Mouse (Mus musculus) cerebellum, adult 2 months (tissue): ENCODE data around the gene Rnf5. TPM values are rescaled to one million over a fixed set of nuclear protein-coding genes. Genes with fewer than 3 reads are reported as not detected.
A peak's percentile ranks its signal among the peaks of the same experiment; 100 is the strongest.

Experiments used
- DNase-seq, 2 experiments: peaks; one replicate each; pipeline ENCODE4 v3.0.0; 2021
- H3K27ac ChIP-seq: fragments of 200-500 bp; 2 replicates; pipeline ENCODE4 v1.5.1; 2012; ENCODE audit warnings: low read length, control low read depth, inconsistent platforms; ENCODE audit not compliant: insufficient read depth
- H3K27me3 ChIP-seq: fragments of 200-500 bp; 2 replicates; pipeline ENCODE4 v1.6.1; 2012; ENCODE audit warnings: inconsistent platforms, mild to moderate bottlenecking, low read length, moderate library complexity; ENCODE audit not compliant: control insufficient read depth, insufficient read depth
- H3K4me1 ChIP-seq: fragments of 200-500 bp; 2 replicates; pipeline ENCODE4 v1.6.1; 2011; ENCODE audit warnings: low read length; ENCODE audit not compliant: control insufficient read depth, insufficient read depth
- H3K4me3 ChIP-seq: fragments of 200-500 bp; replicated peaks from 2 replicates; pipeline ENCODE3; 2011; ENCODE audit warnings: mild to moderate bottlenecking, low read depth, low read length, control low read depth; ENCODE audit not compliant: insufficient read depth
- CTCF ChIP-seq: fragments of 200-500 bp; IDR thresholded peaks from 2 replicates; pipeline ENCODE4 v1.5.1; 2011; ENCODE audit warnings: low read depth, mild to moderate bottlenecking, control low read depth, low read length, moderate library complexity, borderline replicate concordance; ENCODE audit not compliant: insufficient read depth
- POLR2A ChIP-seq: fragments of 200-500 bp; IDR thresholded peaks from 2 replicates; pipeline ENCODE4 v1.6.1; 2011; ENCODE audit warnings: low read length, control low read depth, borderline replicate concordance; ENCODE audit not compliant: insufficient read depth
- WGBS: fragments of 180-500 bp; shearing (Covaris S2); methylation state at CpG from one replicate; pipeline ENCODE4 v1.1.7; 2018; 5-methylcytosine and 5-hydroxymethylcytosine counted together
- polyA plus RNA-seq: library from polyadenylated mRNA; depleted of rRNA; stranded (reverse); fragments of >200 nt; gene quantifications from 2 replicates; pipeline ENCODE4 v1.2.3, GENCODE M21; 2012; rRNA removed

Gene Rnf5
- polyA plus RNA-seq, 1 experiment = 137 TPM

DNA sequence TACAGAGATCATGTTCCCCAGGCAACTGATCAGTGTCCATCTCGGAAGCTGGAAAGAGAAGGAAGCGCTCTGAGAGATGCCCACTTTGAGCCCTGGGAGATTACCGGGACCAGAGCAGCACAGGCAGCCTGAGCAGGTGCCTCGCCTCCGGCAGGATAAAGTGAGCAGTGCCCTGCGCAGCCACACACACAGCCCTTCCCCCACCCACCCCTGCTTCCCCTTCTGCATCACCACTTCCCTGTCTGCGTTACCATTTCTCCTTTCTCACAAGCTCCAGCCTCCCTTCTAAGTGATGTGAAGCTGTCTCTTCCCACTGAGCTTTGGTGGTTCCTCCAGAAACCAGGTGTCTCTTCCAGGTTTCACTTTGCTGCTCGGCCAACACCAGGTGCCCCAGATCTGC lies 42.3 kb downstream of the Rnf5 start:
- TF ChIP-seq CTCF = no peak
- TF ChIP-seq POLR2A = no peak
- no peak for DNase-seq
- WGBS = 51% methylated on average over 8 of the region's 8 CpGs
- no peaks in the 10 kb centered on the region for H3K4me1 ChIP-seq
- H3K27me3 ChIP-seq = no peaks in the 10 kb centered on the region
- H3K4me3 ChIP-seq = no peak overlapping the region
- H3K27ac ChIP-seq = no peak overlapping the region

DNA sequence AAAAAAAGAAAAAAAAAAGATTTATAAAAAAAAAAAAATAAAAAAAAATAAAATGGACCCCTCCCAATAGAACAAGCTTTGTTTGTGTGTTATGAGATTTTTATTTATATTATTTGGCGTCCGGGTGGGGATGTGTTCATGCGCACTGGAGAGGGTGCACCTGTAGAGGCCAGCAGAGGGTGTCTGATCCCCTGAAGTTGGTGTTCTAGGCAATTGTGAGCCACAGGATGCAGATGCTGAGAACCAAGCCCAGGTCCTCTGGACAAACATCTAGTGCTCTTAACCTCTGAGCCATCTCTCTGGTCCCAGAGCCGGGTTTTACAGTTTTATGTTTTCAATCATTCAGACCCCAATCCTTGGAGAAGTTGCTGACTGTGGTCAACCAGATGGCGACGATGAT lies 43.1 kb downstream of the Rnf5 start:
- Histone ChIP-seq H3K4me3 (no peak overlapping the region), H3K4me1 (no peaks in the 10 kb centered on the region), H3K27ac (no peak overlapping the region), H3K27me3 (no peaks in the 10 kb centered on the region)
- DNase-seq = no peak
- no peak for TF ChIP-seq POLR2A
- 92% methylated on average over 6 of the region's 6 CpGs for WGBS

DNA sequence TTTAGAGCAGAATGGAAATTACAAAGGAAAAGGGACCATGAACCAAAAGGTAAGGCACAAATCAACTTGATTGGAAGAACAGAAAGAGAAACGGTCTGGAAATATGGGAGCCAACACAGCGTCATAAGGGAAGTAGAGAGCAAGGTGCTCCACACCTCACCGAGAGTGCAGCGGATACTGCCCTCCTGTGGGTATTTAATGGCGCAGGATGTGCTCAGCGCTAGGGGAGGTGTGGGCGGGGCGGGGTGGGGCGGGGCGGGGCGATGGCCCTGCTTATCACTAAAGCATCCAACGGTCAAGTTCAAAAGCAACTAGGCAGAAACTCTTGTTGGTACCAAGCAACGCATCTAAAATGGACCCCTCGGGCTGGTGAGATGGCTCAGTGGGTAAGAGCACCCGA lies 43.6 kb downstream of the Rnf5 start:
- Histone ChIP-seq H3K4me3 (no peak overlapping the region), H3K27me3 (no peaks in the 10 kb centered on the region), H3K4me1 (no peaks in the 10 kb centered on the region), H3K27ac (no peak overlapping the region)
- no peak for DNase-seq
- WGBS = 31% methylated on average over 15 of the region's 15 CpGs
- TF ChIP-seq CTCF (no peak), POLR2A (no peak)

DNA sequence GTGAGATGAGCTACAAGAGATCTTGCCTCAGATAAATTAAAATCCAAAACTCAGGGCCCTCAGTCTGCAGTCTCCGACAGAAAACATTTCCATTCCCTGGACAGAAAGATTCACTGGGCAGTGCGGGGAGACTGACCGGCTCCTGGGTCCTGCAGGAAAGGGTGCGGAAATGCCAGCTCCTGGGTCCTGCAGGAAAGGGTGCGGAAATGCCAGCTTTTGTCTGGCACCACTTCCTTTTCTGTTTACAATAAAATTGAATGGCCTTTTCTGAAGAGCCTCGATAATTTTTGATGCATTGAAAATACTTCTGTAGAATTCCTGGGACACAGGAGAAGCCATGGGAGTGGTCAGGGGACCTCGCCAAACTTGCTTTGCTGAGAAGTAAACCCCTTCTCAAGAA lies 44.4 kb downstream of the Rnf5 start:
- no peak for TF ChIP-seq POLR2A
- Histone ChIP-seq H3K4me3 (no peak overlapping the region), H3K27me3 (no peaks in the 10 kb centered on the region), H3K4me1 (no peaks in the 10 kb centered on the region), H3K27ac (no peak overlapping the region)
- DNase-seq = no peak
- WGBS = 81% methylated on average over 7 of the region's 7 CpGs

DNA sequence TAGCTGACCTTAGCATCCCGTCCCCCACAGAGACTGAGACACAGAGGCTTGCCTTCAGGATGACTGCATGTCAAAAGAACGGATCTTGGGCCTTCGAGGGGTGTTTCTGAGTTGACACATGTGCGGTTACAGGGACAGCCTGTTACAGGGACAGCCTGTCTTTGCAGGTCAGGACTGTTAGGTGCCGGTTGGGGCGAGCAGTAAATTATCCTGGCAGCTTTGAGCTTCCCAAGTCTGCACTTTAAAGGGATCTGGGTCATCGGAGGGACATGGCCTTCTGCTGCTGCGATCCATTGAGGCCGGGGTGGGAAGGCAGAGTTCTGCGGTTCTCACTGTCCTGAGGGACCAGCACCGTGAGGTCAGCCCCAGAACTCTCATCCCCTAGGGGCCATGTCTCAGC lies 46.1 kb downstream of the Rnf5 start:
- WGBS = 72% methylated on average over 11 of the region's 11 CpGs
- TF ChIP-seq CTCF (no peak), POLR2A (no peak)
- Histone ChIP-seq H3K27me3 (no peaks in the 10 kb centered on the region), H3K4me3 (no peak overlapping the region), H3K27ac (no peak overlapping the region), H3K4me1 (no peaks in the 10 kb centered on the region)
- DNase-seq = no peak

- Histone ChIP-seq H3K4me1 (no peaks in the 10 kb centered on the region), H3K27me3 (no peaks in the 10 kb centered on the region), H3K27ac (no peak overlapping the region), H3K4me3 (no peak overlapping the region)
- WGBS = 85% methylated on average over 8 of the region's 8 CpGs
- no peak for DNase-seq
- TF ChIP-seq POLR2A (no peak), CTCF (no peak)
These were observed 47.1 kb downstream of the Rnf5 start for GRCm38 (mm10) chr17:34556406-34556805.

- TF ChIP-seq POLR2A (no peak), CTCF (peak; percentile 81)
- 23% methylated on average over 5 of the region's 5 CpGs for WGBS
- no peak overlapping the region for H3K27ac ChIP-seq
- no peaks in the 10 kb centered on the region for H3K4me1 ChIP-seq
- H3K4me3 ChIP-seq = no peak overlapping the region
- H3K27me3 ChIP-seq = no peaks in the 10 kb centered on the region
- DNase-seq = peak; percentile 55 to 76
These were observed 48.0 kb downstream of the Rnf5 start for GRCm38 (mm10) chr17:34555483-34555882.

Other genes starting within 250 kb of the Rnf5 start
- gene Btnl2, start 248.9 kb downstream of the Rnf5 start, polyA plus RNA-seq = not detected in 2 replicates
- not detected in 2 replicates for gene Btnl1, start 226.6 kb downstream of the Rnf5 start, polyA plus RNA-seq
- gene BC051142, start 204.9 kb downstream of the Rnf5 start, polyA plus RNA-seq = 5.8 and 6.5 TPM in 2 replicates
- not detected in 2 replicates for gene Btnl4, start 126.4 kb downstream of the Rnf5 start, polyA plus RNA-seq
- not detected in 2 replicates for gene Btnl6, start 86.3 kb downstream of the Rnf5 start, polyA plus RNA-seq
- gene Notch4, start 39.4 kb downstream of the Rnf5 start, polyA plus RNA-seq = 3.8 and 4.3 TPM in 2 replicates
- gene Gpsm3, start 13.9 kb downstream of the Rnf5 start, polyA plus RNA-seq = 2.6 and 3.1 TPM in 2 replicates
- 69.5 and 72.3 TPM in 2 replicates for gene Pbx2, start 12.4 kb downstream of the Rnf5 start, polyA plus RNA-seq
- gene Ager, start 5.8 kb downstream of the Rnf5 start, polyA plus RNA-seq = 1.4 and 1.8 TPM in 2 replicates
- gene Agpat1, start 572 bp upstream of the Rnf5 start, polyA plus RNA-seq = 172 and 179 TPM in 2 replicates
- 6.3 and 7.4 TPM in 2 replicates for gene Egfl8, start 12.3 kb upstream of the Rnf5 start, polyA plus RNA-seq
- 57.3 and 66.9 TPM in 2 replicates for gene Ppt2, start 24.8 kb upstream of the Rnf5 start, polyA plus RNA-seq
- 194 and 222 TPM in 2 replicates for gene Prrt1, start 25.8 kb upstream of the Rnf5 start, polyA plus RNA-seq
- 7.4 and 8.5 TPM in 2 replicates for gene Fkbpl, start 41.1 kb upstream of the Rnf5 start, polyA plus RNA-seq
- gene Atf6b, start 43.5 kb upstream of the Rnf5 start, polyA plus RNA-seq = 61.4 and 69.4 TPM in 2 replicates
- 1.6 and 1.8 TPM in 2 replicates for gene Tnxb, start 66.8 kb upstream of the Rnf5 start, polyA plus RNA-seq
- 8.5 and 10.2 TPM in 2 replicates for gene C4b, start 140.2 kb upstream of the Rnf5 start, polyA plus RNA-seq
- not detected in 2 replicates for gene Cyp21a1, start 200.9 kb upstream of the Rnf5 start, polyA plus RNA-seq
- gene Stk19, start 233.3 kb upstream of the Rnf5 start, polyA plus RNA-seq = 52.9 TPM in 2 replicates
- gene Dxo, start 233.3 kb upstream of the Rnf5 start, polyA plus RNA-seq = 59.6 and 62.5 TPM in 2 replicates
- gene Skiv2l, start 246.5 kb upstream of the Rnf5 start, polyA plus RNA-seq = 77.4 and 87.2 TPM in 2 replicates
- 47.2 and 47.9 TPM in 2 replicates for gene Nelfe, start 246.7 kb upstream of the Rnf5 start, polyA plus RNA-seq